ENCODE assay signal across 11 mouse cellular contexts in genomic region chr8:71130411-71131261, GRCm38 (mm10).
DNase-seq lines count a peak whose midpoint lies in the region; ATAC-seq lines count a peak whose summit lies in the region.
"Had no signal": no experiment of that assay in that cellular context is flagged by ENCODE, and none has a peak within 500 bp of the region (broad histone marks: within the 10 kb centered on the region; RNA-seq: fewer than 3 reads in every experiment).

No protein-coding gene starts in this region.

- H3K9me3 ChIP-seq in heart, embryonic 16.5 days (replicated peaks; ENCODE audit: control insufficient read depth, low read length) = no peaks in the 10 kb centered on the region
- H3K9me3 ChIP-seq in heart, embryonic 10.5 days = no peaks in the 10 kb centered on the region
- no peaks in the 10 kb centered on the region for H3K9me3 ChIP-seq in hindbrain, embryonic 13.5 days
- H3K9me3 ChIP-seq in midbrain, embryonic 15.5 days = no peaks in the 10 kb centered on the region

- H3K4me3 ChIP-seq in heart, embryonic 16.5 days (ENCODE audit: low read length) = no peak overlapping the region
- H3K4me3 ChIP-seq in heart, embryonic 10.5 days = no peak overlapping the region
- no peak overlapping the region for H3K4me3 ChIP-seq in hindbrain, embryonic 13.5 days
- no peak overlapping the region for H3K4me3 ChIP-seq in midbrain, embryonic 15.5 days

- no peaks in the 10 kb centered on the region for H3K4me1 ChIP-seq in heart, embryonic 16.5 days (ENCODE audit: control insufficient read depth, insufficient read depth, low read length)
- no peaks in the 10 kb centered on the region for H3K4me1 ChIP-seq in heart, embryonic 10.5 days
- no peaks in the 10 kb centered on the region for H3K4me1 ChIP-seq in hindbrain, embryonic 13.5 days (replicated peaks)
- H3K4me1 ChIP-seq in midbrain, embryonic 15.5 days = no peaks in the 10 kb centered on the region

- 53% methylated on average over 4 of the region's 4 CpGs for WGBS in heart, embryonic 16.5 days
- 59% methylated on average over 4 of the region's 4 CpGs for WGBS in heart, embryonic 10.5 days
- WGBS in hindbrain, embryonic 13.5 days = 65% methylated on average over 4 of the region's 4 CpGs
- WGBS in midbrain, embryonic 15.5 days = 62% methylated on average over 4 of the region's 4 CpGs

- no peaks in the 10 kb centered on the region for H3K27me3 ChIP-seq in heart, embryonic 16.5 days (ENCODE audit: control insufficient read depth, insufficient read depth, low read length)
- H3K27me3 ChIP-seq in heart, embryonic 10.5 days (ENCODE audit: insufficient read depth, poor library complexity, severe bottlenecking) = no peaks in the 10 kb centered on the region
- H3K27me3 ChIP-seq in hindbrain, embryonic 13.5 days = no peaks in the 10 kb centered on the region
- H3K27me3 ChIP-seq in midbrain, embryonic 15.5 days (replicated peaks) = no peaks in the 10 kb centered on the region

- intact Hi-C loops in left cerebral cortex, postnatal 14 days (cut with DNase I) = no loop called here

- H3K27ac ChIP-seq in heart, embryonic 16.5 days (ENCODE audit: low read length) = no peak overlapping the region
- no peak overlapping the region for H3K27ac ChIP-seq in heart, embryonic 10.5 days
- H3K27ac ChIP-seq in hindbrain, embryonic 13.5 days = no peak overlapping the region
- H3K27ac ChIP-seq in midbrain, embryonic 15.5 days = no peak overlapping the region

- H3K9ac ChIP-seq in heart, embryonic 16.5 days (ENCODE audit: low read length) = no peak overlapping the region
- H3K9ac ChIP-seq in hindbrain, embryonic 13.5 days = no peak overlapping the region
- H3K9ac ChIP-seq in midbrain, embryonic 15.5 days = no peak overlapping the region
- H3K9ac ChIP-seq: lung, embryonic 14.5 days had no signal

- peak; percentile 55; the same call in 1 of the 2 replicates for ATAC-seq in heart, embryonic 16.5 days (replicated peaks; ENCODE audit: extremely low read depth, insufficient read depth, low FRiP score)
- ATAC-seq in hindbrain, embryonic 13.5 days (ENCODE audit: low FRiP score) = peak; percentile 65
- ATAC-seq in midbrain, embryonic 15.5 days (replicated peaks) = 0 out of 2 replicates have a peak, but pooled peaks have one; percentile 17
- ATAC-seq in megakaryocyte, adult 5-6 weeks (ENCODE audit: poor library complexity, severe bottlenecking) = no peak

- DNase-seq in heart, embryonic 10.5 days (ENCODE audit: low spot score) = no peak
- DNase-seq in R1 (ENCODE audit: low read depth, low spot score) = peak; percentile 28
- DNase-seq in left cerebral cortex, adult 8-10 months (ENCODE audit: low spot score in 2 of 2) = no peak
- no peak for DNase-seq in left cerebral cortex, postnatal 14 days (ENCODE audit: low spot score in 2 of 2)
- DNase-seq: adrenal gland, postnatal 36 days; gastrocnemius, postnatal 14 days; lung, embryonic 14.5 days had no signal

- no peak overlapping the region for H3K4me2 ChIP-seq in heart, embryonic 16.5 days (ENCODE audit: low read depth, low read length)
- no peak overlapping the region for H3K4me2 ChIP-seq in hindbrain, embryonic 13.5 days
- no peak overlapping the region for H3K4me2 ChIP-seq in midbrain, embryonic 15.5 days
- H3K4me2 ChIP-seq: lung, embryonic 14.5 days had no signal

- H3K36me3 ChIP-seq in heart, embryonic 16.5 days (ENCODE audit: control insufficient read depth, insufficient read depth) = no peaks in the 10 kb centered on the region
- no peaks in the 10 kb centered on the region for H3K36me3 ChIP-seq in heart, embryonic 10.5 days
- H3K36me3 ChIP-seq in hindbrain, embryonic 13.5 days = no peaks in the 10 kb centered on the region
- H3K36me3 ChIP-seq in midbrain, embryonic 15.5 days (replicated peaks) = no peaks in the 10 kb centered on the region
